Mouse (Mus musculus): ENCODE measurements around the gene Nipa1. TPM values are rescaled to one million over a fixed set of nuclear protein-coding genes. Genes with fewer than 3 reads are reported as not detected.

Gene Nipa1
- total RNA-seq, 4 experiments from 2014 or later: 7.4 to 9.0 (median 7.8) TPM

- no peak for DNase-seq (ENCODE audit: low spot score)
Measured at GRCm38 (mm10) chr7:56010318-56011017, 9.3 kb downstream of the Nipa1 start.

GRCm38 (mm10) chr7:55998997-55999396, 20.8 kb downstream of the Nipa1 start:
- DNase-seq (ENCODE audit: low spot score): no peak

GRCm38 (mm10) chr7:55995013-55995412, 24.7 kb downstream of the Nipa1 start:
- no peak for DNase-seq (ENCODE audit: low spot score)

GRCm38 (mm10) chr7:55991858-55992257, 27.9 kb downstream of the Nipa1 start:
- DNase-seq (ENCODE audit: low spot score): no peak

GRCm38 (mm10) chr7:55991129-55991528, 28.6 kb downstream of the Nipa1 start:
- no peak for DNase-seq (ENCODE audit: low spot score)

- DNase-seq (ENCODE audit: low spot score): peak; percentile 52
Measured at GRCm38 (mm10) chr7:55986526-55987214, 33.1 kb downstream of the Nipa1 start.

- no peak for DNase-seq (ENCODE audit: low spot score)
Measured at GRCm38 (mm10) chr7:55984754-55985153, 35.0 kb downstream of the Nipa1 start.

GRCm38 (mm10) chr7:55983107-55983506, 36.6 kb downstream of the Nipa1 start:
- DNase-seq (ENCODE audit: low spot score): no peak

- DNase-seq (ENCODE audit: low spot score): no peak
Measured at GRCm38 (mm10) chr7:55982010-55982700, 37.6 kb downstream of the Nipa1 start.

- DNase-seq (ENCODE audit: low spot score): no peak
Measured at GRCm38 (mm10) chr7:55981511-55981910, 38.2 kb downstream of the Nipa1 start.

GRCm38 (mm10) chr7:55974429-55974828, 45.3 kb downstream of the Nipa1 start:
- DNase-seq (ENCODE audit: low spot score): no peak

- DNase-seq (ENCODE audit: low spot score): no peak
Measured at GRCm38 (mm10) chr7:55969415-55969814, 50.3 kb downstream of the Nipa1 start.

GRCm38 (mm10) chr7:55968258-55968901, 51.4 kb downstream of the Nipa1 start:
- peak; percentile 23 for DNase-seq (ENCODE audit: low spot score)

- DNase-seq (ENCODE audit: low spot score): no peak
Measured at GRCm38 (mm10) chr7:55966866-55967460, 52.8 kb downstream of the Nipa1 start.

GRCm38 (mm10) chr7:55962004-55962908, 57.5 kb downstream of the Nipa1 start, which contains the start of gene Nipa2:
Gene Nipa2, minus strand, starts transcription at chr7:55962476.
- DNase-seq (ENCODE audit: low spot score): peak; percentile 88

- no peak for DNase-seq (ENCODE audit: low spot score)
Measured at GRCm38 (mm10) chr7:55960506-55960905, 59.2 kb downstream of the Nipa1 start.

GRCm38 (mm10) chr7:55959801-55960200, 60.0 kb downstream of the Nipa1 start:
- no peak for DNase-seq (ENCODE audit: low spot score)

GRCm38 (mm10) chr7:55957916-55958315, 61.8 kb downstream of the Nipa1 start:
- no peak for DNase-seq (ENCODE audit: low spot score)

- DNase-seq (ENCODE audit: low spot score): no peak
Measured at GRCm38 (mm10) chr7:55957178-55957577, 62.6 kb downstream of the Nipa1 start.

GRCm38 (mm10) chr7:55956054-55956453, 63.7 kb downstream of the Nipa1 start:
- DNase-seq (ENCODE audit: low spot score): no peak

GRCm38 (mm10) chr7:55938341-55938740, 81.4 kb downstream of the Nipa1 start:
- no peak for DNase-seq (ENCODE audit: low spot score)

All from heart, adult 8-10 months (tissue).